22 mouse cellular contexts compared by ENCODE assay signal in the genomic region with DNA sequence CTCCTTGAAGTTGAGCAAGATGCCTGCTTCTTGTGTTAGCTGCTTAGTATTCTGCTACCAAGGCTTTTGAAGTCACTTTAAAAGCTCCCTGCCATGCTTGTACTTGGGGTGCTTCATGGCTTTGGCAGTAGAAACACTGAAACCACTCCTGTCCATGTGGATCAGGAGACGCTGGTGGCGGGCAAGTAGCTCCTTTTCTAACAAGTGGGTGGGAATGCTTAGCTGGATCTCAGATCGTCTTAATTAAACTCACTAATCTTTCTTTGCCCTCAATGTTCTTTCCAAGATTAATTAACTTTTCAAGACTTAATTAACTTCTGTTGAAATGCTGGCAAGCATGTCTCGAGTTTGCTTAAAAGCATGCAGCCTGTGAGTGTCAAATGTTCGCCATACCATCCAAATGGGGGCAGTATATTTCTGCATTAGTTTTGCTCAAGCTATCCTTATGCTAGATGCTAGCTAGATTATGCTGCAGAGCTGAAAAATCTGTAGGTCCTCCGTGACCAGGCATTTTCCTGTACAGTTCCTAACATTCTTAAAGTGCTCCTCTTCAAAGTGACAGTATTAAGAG. TPM values are rescaled to one million over a fixed set of nuclear protein-coding genes. Genes with fewer than 3 reads are reported as not detected.
DNase-seq lines count a peak whose midpoint lies in the region; ATAC-seq lines count a peak whose summit lies in the region.
"Had no signal": no experiment of that assay in that cellular context is flagged by ENCODE, and none has a peak within 500 bp of the region (broad histone marks: within the 10 kb centered on the region; RNA-seq: fewer than 3 reads in every experiment).

No protein-coding gene starts in this region.

- H3K9me3 ChIP-seq in forebrain, embryonic 11.5 days (ENCODE audit: control insufficient read depth, low read length), result no peaks in the 10 kb centered on the region
- H3K9me3 ChIP-seq in forebrain, embryonic 16.5 days (ENCODE audit: control insufficient read depth, low read length), result no peaks in the 10 kb centered on the region
- no peaks in the 10 kb centered on the region for H3K9me3 ChIP-seq in hindbrain, embryonic 15.5 days
- H3K9me3 ChIP-seq in hindbrain, embryonic 11.5 days (ENCODE audit: control insufficient read depth, low read length), result no peaks in the 10 kb centered on the region
- no peaks in the 10 kb centered on the region for H3K9me3 ChIP-seq in kidney, embryonic 16.5 days (ENCODE audit: low read length)
- H3K9me3 ChIP-seq: G1E; heart, embryonic 13.5 days; limb, embryonic 13.5 days had no signal

- H3K9ac ChIP-seq in forebrain, embryonic 11.5 days (ENCODE audit: low read length), result no peak overlapping the region
- H3K9ac ChIP-seq in forebrain, embryonic 16.5 days (replicated peaks; ENCODE audit: low read depth, low read length), result no peak overlapping the region
- H3K9ac ChIP-seq in hindbrain, embryonic 15.5 days, result no peak overlapping the region
- no peak overlapping the region for H3K9ac ChIP-seq in hindbrain, embryonic 11.5 days (ENCODE audit: low read depth, low read length)
- no peak overlapping the region for H3K9ac ChIP-seq in kidney, embryonic 16.5 days (replicated peaks; ENCODE audit: low read length)
- H3K9ac ChIP-seq: heart, embryonic 13.5 days; limb, embryonic 13.5 days; liver, embryonic 14.5 days had no signal

- no peaks in the 10 kb centered on the region for H3K27me3 ChIP-seq in forebrain, embryonic 11.5 days (ENCODE audit: control insufficient read depth, insufficient read depth, low read length)
- no peaks in the 10 kb centered on the region for H3K27me3 ChIP-seq in forebrain, embryonic 16.5 days (replicated peaks; ENCODE audit: control insufficient read depth, insufficient read depth, low read length)
- no peaks in the 10 kb centered on the region for H3K27me3 ChIP-seq in hindbrain, embryonic 15.5 days
- no peaks in the 10 kb centered on the region for H3K27me3 ChIP-seq in hindbrain, embryonic 11.5 days (ENCODE audit: control insufficient read depth, insufficient read depth, low read length)
- no peaks in the 10 kb centered on the region for H3K27me3 ChIP-seq in kidney, embryonic 16.5 days (ENCODE audit: insufficient read depth, low read length)

- H3K36me3 ChIP-seq in forebrain, embryonic 11.5 days (ENCODE audit: control insufficient read depth, insufficient read depth, low read length), result no peaks in the 10 kb centered on the region
- H3K36me3 ChIP-seq in forebrain, embryonic 16.5 days (ENCODE audit: control insufficient read depth, insufficient read depth), result no peaks in the 10 kb centered on the region
- H3K36me3 ChIP-seq in hindbrain, embryonic 15.5 days, result no peaks in the 10 kb centered on the region
- H3K36me3 ChIP-seq in hindbrain, embryonic 11.5 days (ENCODE audit: control insufficient read depth, insufficient read depth, low read length), result no peaks in the 10 kb centered on the region
- H3K36me3 ChIP-seq in kidney, embryonic 16.5 days (ENCODE audit: insufficient read depth, low read length), result no peaks in the 10 kb centered on the region
- H3K36me3 ChIP-seq: G1E; heart, embryonic 13.5 days; limb, embryonic 13.5 days had no signal

- no peak for DNase-seq in forebrain, embryonic 11.5 days (ENCODE audit: low spot score)
- no peak for DNase-seq in hindbrain, embryonic 11.5 days (ENCODE audit: low spot score)
- peak; percentile 14 for DNase-seq in kidney, postnatal 14 days
- DNase-seq in Muller cell, postnatal 12 days (ENCODE audit: inconsistent ontology term), result peak; percentile 47
- no peak for DNase-seq in urinary bladder, adult 18-20 months (ENCODE audit: low spot score in 2 of 2)
- DNase-seq: adrenal gland, adult 2 months; cerebellum, adult 11-12 months; cerebellum, postnatal 25 days; gastrocnemius, postnatal 36 days; heart, postnatal 36 days; lung, postnatal 14 days; retina, postnatal 1 day; right cerebral cortex, postnatal 4 days had no signal

- H3K4me3 ChIP-seq in forebrain, embryonic 11.5 days (ENCODE audit: low read depth, low read length), result no peak overlapping the region
- no peak overlapping the region for H3K4me3 ChIP-seq in forebrain, embryonic 16.5 days (replicated peaks; ENCODE audit: low read length)
- H3K4me3 ChIP-seq in hindbrain, embryonic 15.5 days, result no peak overlapping the region
- H3K4me3 ChIP-seq in hindbrain, embryonic 11.5 days (ENCODE audit: low read depth, low read length), result no peak overlapping the region
- no peak overlapping the region for H3K4me3 ChIP-seq in kidney, embryonic 16.5 days (ENCODE audit: low read length)
- H3K4me3 ChIP-seq: heart, embryonic 13.5 days; limb, embryonic 13.5 days had no signal

- ATAC-seq in forebrain, embryonic 11.5 days (replicated peaks; ENCODE audit: low FRiP score), result 0 out of 2 replicates have a peak, but pooled peaks have one; percentile 36
- ATAC-seq in forebrain, embryonic 16.5 days, result no peak; the same call in 1 of the 2 replicates
- ATAC-seq in hindbrain, embryonic 15.5 days (ENCODE audit: low FRiP score, low read depth), result 0 out of 2 replicates have a peak, but pooled peaks have one; percentile 55
- no peak for ATAC-seq in hindbrain, embryonic 11.5 days (ENCODE audit: low FRiP score)
- no peak for ATAC-seq in kidney, embryonic 16.5 days (ENCODE audit: low FRiP score, low TSS enrichment)
- ATAC-seq: CD4-positive, CD25-positive, alpha-beta regulatory T cell, adult 4 months had no signal

- 49% methylated on average over 6 of the region's 6 CpGs for WGBS in forebrain, embryonic 11.5 days
- 22% methylated on average over 6 of the region's 6 CpGs for WGBS in forebrain, embryonic 16.5 days
- WGBS in hindbrain, embryonic 15.5 days, result 55% methylated on average over 6 of the region's 6 CpGs
- WGBS in hindbrain, embryonic 11.5 days, result 78% methylated on average over 6 of the region's 6 CpGs
- 64% methylated on average over 6 of the region's 6 CpGs for WGBS in kidney, embryonic 16.5 days

- no peak overlapping the region for H3K27ac ChIP-seq in forebrain, embryonic 11.5 days (ENCODE audit: low read depth, low read length)
- no peak overlapping the region for H3K27ac ChIP-seq in forebrain, embryonic 16.5 days (ENCODE audit: low read length)
- H3K27ac ChIP-seq in hindbrain, embryonic 15.5 days (replicated peaks), result no peak overlapping the region
- no peak overlapping the region for H3K27ac ChIP-seq in hindbrain, embryonic 11.5 days (ENCODE audit: low read depth, low read length)
- no peak overlapping the region for H3K27ac ChIP-seq in kidney, embryonic 16.5 days (ENCODE audit: low read length)
- H3K27ac ChIP-seq: heart, embryonic 13.5 days; kidney, postnatal 0 days; limb, embryonic 13.5 days; liver, embryonic 14.5 days had no signal

- H3K4me2 ChIP-seq in forebrain, embryonic 11.5 days (ENCODE audit: low read depth, low read length, severe bottlenecking), result no peak overlapping the region
- no peak overlapping the region for H3K4me2 ChIP-seq in forebrain, embryonic 16.5 days (ENCODE audit: low read length)
- no peak overlapping the region for H3K4me2 ChIP-seq in hindbrain, embryonic 15.5 days
- H3K4me2 ChIP-seq in hindbrain, embryonic 11.5 days (replicated peaks; ENCODE audit: low read depth, low read length), result no peak overlapping the region
- H3K4me2 ChIP-seq in kidney, embryonic 16.5 days (replicated peaks; ENCODE audit: low read depth, low read length), result no peak overlapping the region
- H3K4me2 ChIP-seq: heart, embryonic 13.5 days; limb, embryonic 13.5 days had no signal

- H3K4me1 ChIP-seq in forebrain, embryonic 11.5 days (replicated peaks; ENCODE audit: control insufficient read depth, insufficient read depth, low read length), result no peaks in the 10 kb centered on the region
- no peaks in the 10 kb centered on the region for H3K4me1 ChIP-seq in forebrain, embryonic 16.5 days (replicated peaks; ENCODE audit: control insufficient read depth, insufficient read depth, low read length)
- no peaks in the 10 kb centered on the region for H3K4me1 ChIP-seq in hindbrain, embryonic 15.5 days (replicated peaks)
- no peaks in the 10 kb centered on the region for H3K4me1 ChIP-seq in hindbrain, embryonic 11.5 days (replicated peaks; ENCODE audit: control insufficient read depth, insufficient read depth, low read length)
- no peaks in the 10 kb centered on the region for H3K4me1 ChIP-seq in kidney, embryonic 16.5 days (ENCODE audit: insufficient read depth, low read length)
- H3K4me1 ChIP-seq: heart, embryonic 13.5 days; limb, embryonic 13.5 days had no signal

RNA-seq across cellular contexts. Expression of a gene that starts 5.9 kb away (rescaled TPM):
- polyA plus RNA-seq in forebrain, embryonic 11.5 days (2014; fragmentation: Nextera tagmentation; extraction: Ambion mirVana), result 57.6 and 65.6 TPM in 2 replicates
- 34.9 and 37.6 TPM in 2 replicates for polyA plus RNA-seq in forebrain, embryonic 16.5 days (2015; fragmentation: Nextera tagmentation; extraction: Ambion mirVana)
- polyA plus RNA-seq in hindbrain, embryonic 15.5 days (2015; fragmentation: Nextera tagmentation; extraction: Ambion mirVana), result 44.0 and 45.1 TPM in 2 replicates
- 61.4 and 62.4 TPM in 2 replicates for polyA plus RNA-seq in hindbrain, embryonic 11.5 days (2014; fragmentation: Nextera tagmentation; extraction: Ambion mirVana)
- polyA plus RNA-seq in kidney, embryonic 16.5 days (2015; fragmentation: Nextera tagmentation; extraction: Ambion mirVana), result 26.8 and 31.5 TPM in 2 replicates

RNA-seq across cellular contexts. Expression of a gene that starts 58.1 kb away (rescaled TPM):
- 0.32 and 0.33 TPM in 2 replicates for polyA plus RNA-seq in forebrain, embryonic 11.5 days (2014; fragmentation: Nextera tagmentation; extraction: Ambion mirVana)
- 0.13 and 0.19 TPM in 2 replicates for polyA plus RNA-seq in forebrain, embryonic 16.5 days (2015; fragmentation: Nextera tagmentation; extraction: Ambion mirVana)
- 0.85 and 0.91 TPM in 2 replicates for polyA plus RNA-seq in hindbrain, embryonic 15.5 days (2015; fragmentation: Nextera tagmentation; extraction: Ambion mirVana)
- polyA plus RNA-seq in hindbrain, embryonic 11.5 days (2014; fragmentation: Nextera tagmentation; extraction: Ambion mirVana), result 0.56 and 0.66 TPM in 2 replicates
- polyA plus RNA-seq in kidney, embryonic 16.5 days (2015; fragmentation: Nextera tagmentation; extraction: Ambion mirVana), result 1.4 and 1.6 TPM in 2 replicates
- polyA plus RNA-seq: CD4-positive, CD25-positive, alpha-beta regulatory T cell, adult 4 months; G1E had no signal

Comparison
In these comparisons a context has a peak if more than half of its experiments do, and no peak if none do; other contexts are left out.
1. ATAC-seq: peak in forebrain, embryonic 11.5 days (single experiment) and hindbrain, embryonic 15.5 days (single experiment); none in forebrain, embryonic 16.5 days (single experiment), hindbrain, embryonic 11.5 days (single experiment) and kidney, embryonic 16.5 days (single experiment).
2. DNase-seq: peak in kidney, postnatal 14 days (single experiment) and Muller cell, postnatal 12 days (single experiment); none in forebrain, embryonic 11.5 days (single experiment), hindbrain, embryonic 11.5 days (single experiment) and urinary bladder, adult 18-20 months (0 of 2).